Mouse (Mus musculus) myocyte (in vitro differentiated cells): Measurements from ENCODE around the gene Dpf2. TPM values are rescaled to one million over a fixed set of nuclear protein-coding genes. Genes with fewer than 3 reads are reported as not detected.

Source experiments
- H3K27me3 ChIP-seq: one replicate; pipeline ENCODE4 v1.6.1; 2011; ENCODE audit not compliant: control insufficient read depth, insufficient read depth, insufficient read length
- H3K36me3 ChIP-seq: one replicate; pipeline ENCODE4 v1.6.1; 2011; ENCODE audit not compliant: control insufficient read depth, insufficient read depth
- H3K4me2 ChIP-seq: one replicate; pipeline ENCODE4 v1.6.1; 2011; ENCODE audit warnings: low read depth, control low read depth
- H3K4me3 ChIP-seq: one replicate; pipeline ENCODE4 v1.5.1; 2011; ENCODE audit warnings: mild to moderate bottlenecking, control low read depth, moderate library complexity
- H3K79me2 ChIP-seq: one replicate; pipeline ENCODE4 v1.6.1; 2011; ENCODE audit not compliant: control insufficient read depth, insufficient read depth
- H3ac ChIP-seq: one replicate; pipeline ENCODE4 v1.6.1; 2011; ENCODE audit not compliant: control insufficient read depth, insufficient read length
- CEBPB ChIP-seq: IDR thresholded peaks from 2 replicates; pipeline ENCODE4 v1.6.1; 2011; ENCODE audit warnings: mild to moderate bottlenecking, moderate library complexity; ENCODE audit not compliant: poor library complexity, insufficient read depth, severe bottlenecking
- E2F4 ChIP-seq: IDR thresholded peaks from one replicate; pipeline ENCODE4 v1.6.1; 2011; ENCODE audit warnings: mild to moderate bottlenecking, control low read depth, moderate library complexity; ENCODE audit not compliant: insufficient read depth
- MAX ChIP-seq: IDR thresholded peaks from one replicate; pipeline ENCODE4 v1.6.1; 2011; ENCODE audit warnings: low read depth, mild to moderate bottlenecking, control low read depth
- MYOD1 ChIP-seq, 3 experiments: IDR thresholded peaks; one replicate each; pipeline ENCODE4 v1.6.1; 2011; ENCODE audit warnings: control low read depth in 2 of 3, low read depth in 2 of 3, mild to moderate bottlenecking in 2 of 3, moderate library complexity in 1 of 3; ENCODE audit not compliant: insufficient read length in 2 of 3, control insufficient read depth in 1 of 3
- MYOG ChIP-seq, 3 experiments: IDR thresholded peaks; one replicate each; pipeline ENCODE4 v1.6.1; 2011; ENCODE audit warnings: control low read depth in 2 of 3, low read depth in 2 of 3, mild to moderate bottlenecking in 2 of 3; ENCODE audit not compliant: insufficient read length in 2 of 3, control insufficient read depth in 1 of 3, insufficient read depth in 1 of 3
- POLR2A ChIP-seq: IDR thresholded peaks from one replicate; pipeline ENCODE4 v1.6.1; 2011; ENCODE audit warnings: low read depth, mild to moderate bottlenecking, control low read depth, moderate library complexity; ENCODE audit not compliant: insufficient read length
- POLR2AphosphoS2 ChIP-seq: IDR thresholded peaks from one replicate; pipeline ENCODE4 v1.6.1; 2011; ENCODE audit warnings: low read depth, control low read depth; ENCODE audit not compliant: insufficient read length
- REST ChIP-seq: IDR thresholded peaks from one replicate; pipeline ENCODE4 v1.6.1; 2011; ENCODE audit warnings: mild to moderate bottlenecking, control low read depth, moderate library complexity; ENCODE audit not compliant: insufficient read depth, insufficient read length
- SRF ChIP-seq: IDR thresholded peaks from one replicate; pipeline ENCODE4 v1.6.1; 2011; ENCODE audit warnings: low read depth; ENCODE audit not compliant: control insufficient read depth, insufficient read length
- TCF12 ChIP-seq: IDR thresholded peaks from one replicate; pipeline ENCODE4 v1.6.1; 2011; ENCODE audit warnings: mild to moderate bottlenecking, control low read depth; ENCODE audit not compliant: poor library complexity, insufficient read depth, severe bottlenecking
- TCF3 ChIP-seq: IDR thresholded peaks from one replicate; pipeline ENCODE4 v1.6.1; 2011; ENCODE audit warnings: low read depth, control low read depth; ENCODE audit not compliant: insufficient read length
- USF1 ChIP-seq: IDR thresholded peaks from one replicate; pipeline ENCODE4 v1.6.1; 2011; ENCODE audit warnings: low read depth, mild to moderate bottlenecking, control low read depth, moderate library complexity
- polyA plus RNA-seq: library from polyadenylated mRNA; unstranded; fragments of >200 nt; fragmentation: generic; extraction: Trizol; gene quantifications from one replicate; pipeline ENCODE4 v1.2.1, GENCODE M21; 2012; ENCODE audit warnings: missing spikeins

The Dpf2 gene
- polyA plus RNA-seq = 78.5 TPM

DNA sequence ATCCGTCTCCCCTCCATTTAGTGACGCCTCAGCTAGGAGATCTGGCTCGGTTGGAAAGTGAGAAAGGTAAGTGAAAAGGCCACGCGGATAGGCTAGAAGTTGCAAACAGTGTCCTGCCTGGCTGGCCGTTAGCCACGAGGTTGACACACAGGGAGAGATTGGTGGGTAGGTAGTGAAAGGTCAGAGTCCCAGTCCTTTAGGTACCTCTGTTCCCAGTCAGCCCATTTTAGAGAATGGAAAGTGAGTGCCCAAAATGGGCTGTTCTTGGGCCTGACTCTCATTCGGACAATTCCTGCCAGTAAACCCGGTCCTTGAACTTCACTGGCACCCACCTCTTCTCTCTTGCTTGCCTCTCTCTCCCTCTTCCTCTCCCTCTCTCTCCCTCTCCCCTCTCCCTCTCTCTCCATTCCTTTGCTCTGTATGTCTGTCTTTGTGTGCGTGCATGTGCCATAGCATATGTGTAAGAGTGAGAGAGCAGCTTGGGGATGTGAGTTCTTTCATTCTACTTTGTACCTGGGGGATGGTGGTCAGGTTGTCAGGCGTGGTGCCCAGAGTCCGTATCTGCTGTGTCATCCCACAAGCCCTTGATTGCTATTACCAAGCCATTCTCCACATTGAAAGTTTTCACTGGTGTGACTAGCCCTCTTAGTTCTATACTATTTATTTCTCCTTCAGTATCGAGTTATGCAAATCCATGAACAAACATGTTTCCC is at the start of gene Dpf2:
Gene Dpf2 (minus strand): TSS at position 4 of the 713 bp plus-strand sequence.
- Histone ChIP-seq H3K4me3 (peak within 1 kb of the TSS; percentile 96), H3K36me3 (peaks cover 17% of the 10 kb centered on the region), H3K4me2 (peak within 1 kb of the TSS; percentile 93), H3ac (peak within 1 kb of the TSS; percentile 84), H3K79me2 (peaks cover 54% of the 10 kb centered on the region), H3K27me3 (no peaks in the 10 kb centered on the region)
- TF ChIP-seq POLR2AphosphoS2 (peak; percentile 9), TCF12 (no peak)

DNA sequence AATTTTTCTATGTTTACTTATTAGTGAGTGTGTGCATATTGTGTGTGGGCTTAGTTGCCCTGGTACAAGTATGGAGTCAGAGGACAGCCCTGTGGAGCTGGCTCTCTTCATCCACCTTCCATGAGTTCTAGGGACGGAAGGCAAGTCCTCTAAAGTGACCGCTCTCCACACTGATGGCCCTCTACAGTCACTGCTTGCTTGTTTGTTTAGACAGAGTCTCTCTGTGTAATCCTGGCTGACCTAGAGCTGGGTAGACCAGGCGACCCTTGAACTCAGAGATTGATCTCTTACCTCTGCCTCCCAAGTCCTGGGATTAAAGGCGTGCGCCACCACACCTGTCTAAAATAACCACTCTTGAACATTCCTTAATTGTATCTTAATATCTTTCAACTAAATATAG is 44.6 kb upstream of the Dpf2 start:
- Histone ChIP-seq H3K79me2 (no peaks in the 10 kb centered on the region), H3K36me3 (peaks cover 6% of the 10 kb centered on the region), H3ac (no peak overlapping the region), H3K4me2 (no peak overlapping the region), H3K4me3 (no peak overlapping the region), H3K27me3 (no peaks in the 10 kb centered on the region)
- no peak for TF ChIP-seq REST
- no peak for TF ChIP-seq USF1
- no peak for TF ChIP-seq POLR2AphosphoS2
- no peak for TF ChIP-seq CEBPB

DNA sequence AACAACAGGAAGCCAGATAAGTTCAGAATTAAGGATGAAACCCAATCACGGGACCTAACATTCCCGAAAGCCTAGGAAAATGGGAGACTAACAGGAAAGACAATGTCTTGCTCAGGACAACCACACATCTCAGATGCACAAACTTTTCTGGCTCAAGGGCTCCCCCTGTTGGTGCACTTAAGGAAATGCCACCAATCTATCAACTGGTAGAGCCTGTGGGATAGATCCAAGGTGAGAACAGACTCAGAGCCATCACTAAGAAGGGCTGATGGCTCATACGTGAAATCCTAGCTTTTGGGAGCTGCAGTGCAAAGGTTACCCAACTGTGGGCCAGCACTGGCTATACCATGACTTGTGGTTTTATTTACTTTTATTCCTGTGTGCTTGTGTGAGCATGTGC is 43.9 kb upstream of the Dpf2 start:
- Histone ChIP-seq H3K27me3 (no peaks in the 10 kb centered on the region), H3ac (no peak overlapping the region), H3K4me3 (no peak overlapping the region), H3K4me2 (peak overlapping the region; percentile 34), H3K79me2 (no peaks in the 10 kb centered on the region), H3K36me3 (peaks cover 6% of the 10 kb centered on the region)
- TF ChIP-seq TCF3 = no peak
- no peak for TF ChIP-seq MAX
- TF ChIP-seq E2F4 = no peak

DNA sequence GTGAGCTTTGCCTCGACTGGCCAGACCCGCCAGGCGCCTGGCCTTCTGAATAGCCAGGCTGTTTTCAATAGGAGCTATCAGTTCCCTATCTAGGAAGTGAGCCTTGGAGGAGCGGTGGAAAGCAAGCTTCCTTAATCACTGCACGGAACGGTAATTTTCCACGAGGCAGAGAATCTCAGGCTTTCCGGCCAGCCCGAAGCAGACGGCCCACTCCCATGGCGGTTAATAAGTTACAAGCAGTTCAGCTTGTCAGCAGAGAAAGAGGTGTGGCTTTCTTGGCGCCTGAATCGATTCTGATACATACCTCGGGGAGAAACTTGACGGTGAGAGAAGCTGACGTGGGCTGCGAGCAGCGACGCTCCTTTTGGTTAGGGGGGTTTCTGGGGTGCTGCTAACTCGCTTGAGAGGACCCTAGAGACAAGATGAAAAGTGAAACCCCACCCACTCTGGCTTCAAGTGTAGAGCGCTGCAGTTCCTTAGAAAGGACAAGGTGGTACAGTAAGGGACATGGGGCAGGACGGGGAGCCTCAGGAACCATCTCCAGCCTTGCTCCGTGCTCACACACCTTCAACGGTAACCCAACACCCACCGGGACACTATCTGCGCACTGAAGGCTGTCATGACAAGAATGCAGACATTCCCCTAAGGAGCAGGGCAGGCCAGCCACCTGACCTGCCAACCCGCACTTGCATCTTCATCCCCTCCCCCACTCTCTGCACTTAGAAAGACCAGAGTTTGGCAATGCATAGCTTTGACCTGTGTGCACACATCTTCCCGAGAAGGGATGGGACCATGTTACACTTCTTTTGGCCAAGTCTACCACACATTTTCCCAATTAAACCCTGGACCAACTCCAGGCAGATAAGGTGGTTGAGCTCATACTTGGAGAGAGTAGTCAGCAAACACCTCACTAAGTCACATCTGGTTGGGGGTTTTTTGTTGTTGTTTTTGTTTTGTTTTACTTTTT is 43.2 kb upstream of the Dpf2 start:
- peaks cover 6% of the 10 kb centered on the region for H3K36me3 ChIP-seq
- no peaks in the 10 kb centered on the region for H3K27me3 ChIP-seq
- no peak for TF ChIP-seq TCF12
- TF ChIP-seq MYOD1 (IDR thresholded peaks at IDR 0.05; ENCODE audit: control insufficient read depth in 1 of 3, insufficient read length in 2 of 3, low read depth in 2 of 3) = no peak
- no peak for TF ChIP-seq E2F4
- no peak for TF ChIP-seq MYOG (IDR thresholded peaks at IDR 0.05; ENCODE audit: control insufficient read depth in 1 of 3, insufficient read depth in 1 of 3, insufficient read length in 2 of 3, low read depth in 2 of 3)
- TF ChIP-seq TCF3 = no peak
- TF ChIP-seq SRF = no peak
- no peak for TF ChIP-seq CEBPB
- TF ChIP-seq MAX = no peak
- no peak for TF ChIP-seq REST
- no peak for TF ChIP-seq USF1
- no peak for TF ChIP-seq POLR2AphosphoS2
- no peak for TF ChIP-seq POLR2A
- H3K4me3 ChIP-seq = no peak overlapping the region
- no peak overlapping the region for H3ac ChIP-seq
- peak overlapping the region; percentile 34 for H3K4me2 ChIP-seq
- no peaks in the 10 kb centered on the region for H3K79me2 ChIP-seq

DNA sequence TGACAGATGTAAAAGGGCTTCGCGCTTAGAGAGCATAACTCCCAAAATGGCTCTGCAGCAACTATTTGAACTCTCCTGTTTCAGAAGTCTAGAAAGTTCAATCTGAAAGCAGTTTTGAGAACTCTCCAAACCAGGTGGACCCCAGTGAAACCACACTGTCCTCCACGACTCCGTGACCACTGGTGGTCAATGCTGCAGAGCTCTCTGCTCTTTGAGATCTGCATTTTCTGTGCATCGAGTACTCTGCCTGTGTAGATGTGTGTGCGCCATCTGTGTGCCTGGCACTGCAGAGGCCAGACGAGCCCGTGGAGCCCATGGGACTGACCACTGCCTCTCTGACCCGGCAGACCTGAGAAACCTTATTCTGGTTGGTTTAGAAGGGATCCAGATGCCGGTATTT is 42.1 kb upstream of the Dpf2 start:
- TF ChIP-seq TCF3 = no peak
- TF ChIP-seq MYOD1 (IDR thresholded peaks at IDR 0.05; ENCODE audit: control insufficient read depth in 1 of 3, insufficient read length in 2 of 3, low read depth in 2 of 3) = no peak
- TF ChIP-seq E2F4 = no peak
- TF ChIP-seq MAX = no peak
- TF ChIP-seq USF1 = no peak
- H3K27me3 ChIP-seq = no peaks in the 10 kb centered on the region
- no peak overlapping the region for H3ac ChIP-seq
- no peak overlapping the region for H3K4me3 ChIP-seq
- H3K79me2 ChIP-seq = no peaks in the 10 kb centered on the region
- no peak overlapping the region for H3K4me2 ChIP-seq
- H3K36me3 ChIP-seq = peaks cover 6% of the 10 kb centered on the region
